Mouse (Mus musculus) spleen, adult 2 months (tissue): ENCODE measurements around the gene Ip6k3. TPM values are rescaled to one million over a fixed set of nuclear protein-coding genes. Genes with fewer than 3 reads are reported as not detected.
A peak's percentile ranks its signal among the peaks of the same experiment; 100 is the strongest.

Experiments
- DNase-seq, 2 experiments: peaks; one replicate each; pipeline versions ENCODE4 v3.0.0 to v3.0.0-alpha.2; 2012 to 2021; ENCODE audit warnings: low spot score in 2 of 2, low read depth in 1 of 2
- H3K27ac ChIP-seq: fragments of 200-500 bp; 2 replicates; pipeline ENCODE4 v1.5.1; 2012; ENCODE audit warnings: low read length, inconsistent platforms; ENCODE audit not compliant: insufficient read depth
- H3K27me3 ChIP-seq: fragments of 200-500 bp; 2 replicates; pipeline ENCODE4 v1.6.1; 2012; ENCODE audit warnings: mild to moderate bottlenecking, moderate library complexity, low read length, inconsistent platforms; ENCODE audit not compliant: control insufficient read depth, insufficient read depth
- H3K36me3 ChIP-seq: fragments of 200-500 bp; 2 replicates; pipeline ENCODE4 v1.6.1; 2012; ENCODE audit warnings: mild to moderate bottlenecking, low read length, inconsistent platforms; ENCODE audit not compliant: control insufficient read depth, insufficient read depth
- H3K4me1 ChIP-seq: fragments of 200-500 bp; 2 replicates; pipeline ENCODE4 v1.6.1; 2011; ENCODE audit warnings: inconsistent platforms; ENCODE audit not compliant: control insufficient read depth, insufficient read depth, insufficient read length
- H3K4me3 ChIP-seq: fragments of 200-500 bp; 2 replicates; pipeline ENCODE4 v1.5.1; 2011; ENCODE audit warnings: mild to moderate bottlenecking, inconsistent platforms; ENCODE audit not compliant: insufficient read depth, insufficient read length; ENCODE audit errors: extremely low read depth
- CTCF ChIP-seq: fragments of 200-500 bp; IDR thresholded peaks from 2 replicates; pipeline ENCODE4 v1.5.1; 2011; ENCODE audit warnings: mild to moderate bottlenecking, inconsistent platforms; ENCODE audit not compliant: insufficient read depth, insufficient read length, insufficient replicate concordance; ENCODE audit errors: extremely low read depth
- POLR2A ChIP-seq: fragments of 200-500 bp; IDR thresholded peaks from 2 replicates; pipeline ENCODE4 v1.6.1; 2011; ENCODE audit warnings: low read depth, low read length, inconsistent platforms
- WGBS: fragments of 180-500 bp; shearing (Covaris S2); methylation state at CpG from one replicate; pipeline ENCODE4 v1.1.7; 2018; 5-methylcytosine and 5-hydroxymethylcytosine counted together
- polyA plus RNA-seq: library from polyadenylated mRNA; depleted of rRNA; stranded (reverse); fragments of >200 nt; gene quantifications from 2 replicates; pipeline ENCODE4 v1.2.3, GENCODE M21; 2012

Ip6k3 gene
- polyA plus RNA-seq, 1 experiment: 0.71 TPM

DNA sequence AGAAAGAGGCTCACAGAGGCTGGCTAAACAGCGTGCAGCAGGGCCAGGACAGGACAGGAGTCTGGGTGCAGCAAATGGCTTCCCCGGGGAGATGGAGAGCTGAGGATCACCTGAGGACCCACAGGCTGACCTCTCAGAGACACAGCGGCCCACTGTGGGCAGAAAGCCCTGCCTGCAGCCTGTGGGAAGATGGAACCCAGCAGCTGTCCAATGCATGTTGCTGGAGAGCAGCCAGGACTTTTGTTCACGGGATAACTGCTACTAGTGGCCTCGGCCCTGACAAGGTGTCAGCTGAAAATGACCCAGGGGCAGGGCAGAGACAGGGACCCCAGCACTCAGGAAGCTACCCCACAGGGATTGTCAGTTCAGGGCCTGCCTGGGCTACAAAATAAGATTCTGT, 24.2 kb upstream of the Ip6k3 start:
- H3K4me3 ChIP-seq: no peak overlapping the region
- H3K4me1 ChIP-seq: no peaks in the 10 kb centered on the region
- TF ChIP-seq POLR2A (no peak), CTCF (no peak)
- no peak for DNase-seq
- H3K36me3 ChIP-seq: peaks cover 50% of the 10 kb centered on the region
- WGBS: 87% methylated on average over 5 of the region's 5 CpGs
- H3K27ac ChIP-seq: no peak overlapping the region
- no peaks in the 10 kb centered on the region for H3K27me3 ChIP-seq

DNA sequence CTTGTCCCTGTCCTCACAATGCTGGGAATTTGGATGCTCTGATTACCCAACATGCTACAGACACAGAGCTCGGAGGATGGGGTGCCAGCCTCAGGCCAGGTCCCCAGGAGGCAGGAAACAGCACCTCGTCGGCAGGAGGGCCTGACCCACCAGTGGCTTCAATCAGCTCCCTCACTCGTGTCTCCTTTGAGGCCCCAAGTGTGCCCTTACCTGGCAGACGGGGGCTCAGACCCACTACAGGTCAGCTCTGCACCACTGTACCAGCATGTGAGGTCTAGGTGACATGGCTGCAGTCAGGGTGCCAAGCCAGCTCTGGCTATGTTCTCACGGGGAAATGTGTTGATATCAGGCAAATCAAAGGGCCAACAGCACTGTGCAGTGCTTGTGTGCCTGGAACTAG, 23.6 kb upstream of the Ip6k3 start:
- Histone ChIP-seq H3K36me3 (peaks cover 48% of the 10 kb centered on the region), H3K4me3 (no peak overlapping the region), H3K27ac (no peak overlapping the region), H3K4me1 (no peaks in the 10 kb centered on the region), H3K27me3 (no peaks in the 10 kb centered on the region)
- WGBS: 84% methylated on average over 6 of the region's 6 CpGs
- DNase-seq: no peak
- no peak for TF ChIP-seq CTCF

DNA sequence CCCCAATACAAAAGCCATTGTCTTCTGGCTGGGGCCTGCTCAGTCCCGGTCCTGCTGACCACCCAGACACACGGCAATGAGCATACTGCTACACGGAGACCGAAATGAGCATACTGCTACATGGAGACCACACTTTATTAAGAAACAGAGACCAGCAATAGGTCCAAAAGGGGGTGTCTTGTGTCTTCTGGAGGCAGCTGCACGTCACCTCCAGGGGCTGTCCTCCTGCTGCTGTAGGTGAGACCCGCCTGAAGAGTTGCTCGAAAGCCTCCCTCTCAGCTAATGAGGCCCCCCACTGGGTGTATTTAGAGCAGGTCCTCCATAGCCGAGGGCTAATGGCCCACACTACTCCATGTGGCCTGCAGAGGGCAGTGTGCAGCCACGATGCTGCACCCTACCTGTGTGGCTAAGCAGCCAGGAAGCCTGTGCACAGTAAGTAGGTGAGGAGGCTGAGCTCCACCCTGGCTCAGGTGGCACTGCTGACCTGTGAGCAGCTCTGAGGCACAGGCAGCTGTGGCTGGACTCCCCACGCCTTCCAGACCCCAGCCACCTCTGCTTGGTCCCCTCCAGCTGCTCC, 22.1 kb upstream of the Ip6k3 start:
- Histone ChIP-seq H3K4me3 (no peak overlapping the region), H3K27ac (no peak overlapping the region), H3K27me3 (no peaks in the 10 kb centered on the region), H3K36me3 (peaks cover 37% of the 10 kb centered on the region), H3K4me1 (no peaks in the 10 kb centered on the region)
- DNase-seq: peak in 1 of 2 experiments; percentile 63
- peak; percentile 98 for TF ChIP-seq CTCF
- no peak for TF ChIP-seq POLR2A
- WGBS: 49% methylated on average over 10 of the region's 10 CpGs

- H3K36me3 ChIP-seq: peaks cover 29% of the 10 kb centered on the region
- H3K27me3 ChIP-seq: no peaks in the 10 kb centered on the region
- H3K4me3 ChIP-seq: no peak overlapping the region
- 81% methylated on average over 9 of the region's 9 CpGs for WGBS
- TF ChIP-seq CTCF (no peak), POLR2A (no peak)
- DNase-seq: no peak
- H3K27ac ChIP-seq: no peak overlapping the region
- H3K4me1 ChIP-seq: no peaks in the 10 kb centered on the region
These were observed 21.3 kb upstream of the Ip6k3 start for GRCm38 (mm10) chr17:27188883-27189282.

DNA sequence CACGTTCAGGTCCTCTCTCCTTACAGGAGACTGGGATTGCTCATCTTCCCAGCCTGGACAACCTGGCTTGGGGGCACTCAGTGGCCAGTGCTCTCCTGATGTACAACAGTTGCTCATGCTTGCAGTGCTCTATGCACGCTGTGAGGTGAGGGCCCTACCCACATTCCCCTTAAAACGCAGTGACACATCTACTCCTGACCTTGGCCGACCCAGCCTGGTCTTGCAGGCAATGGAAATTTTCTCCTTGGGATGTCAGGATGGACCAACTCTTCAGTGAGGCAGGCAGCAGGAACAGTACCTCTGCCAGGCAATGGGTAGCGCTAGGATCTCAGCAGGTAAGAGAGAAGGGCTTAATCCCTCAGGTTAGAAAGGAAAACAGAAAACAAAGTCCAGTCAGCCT, 19.5 kb upstream of the Ip6k3 start:
- DNase-seq: no peak
- H3K27me3 ChIP-seq: no peaks in the 10 kb centered on the region
- WGBS: 84% methylated on average over 5 of the region's 5 CpGs
- no peak overlapping the region for H3K27ac ChIP-seq
- peaks cover 13% of the 10 kb centered on the region for H3K36me3 ChIP-seq
- H3K4me3 ChIP-seq: no peak overlapping the region
- TF ChIP-seq CTCF: no peak
- no peak for TF ChIP-seq POLR2A
- no peaks in the 10 kb centered on the region for H3K4me1 ChIP-seq

DNA sequence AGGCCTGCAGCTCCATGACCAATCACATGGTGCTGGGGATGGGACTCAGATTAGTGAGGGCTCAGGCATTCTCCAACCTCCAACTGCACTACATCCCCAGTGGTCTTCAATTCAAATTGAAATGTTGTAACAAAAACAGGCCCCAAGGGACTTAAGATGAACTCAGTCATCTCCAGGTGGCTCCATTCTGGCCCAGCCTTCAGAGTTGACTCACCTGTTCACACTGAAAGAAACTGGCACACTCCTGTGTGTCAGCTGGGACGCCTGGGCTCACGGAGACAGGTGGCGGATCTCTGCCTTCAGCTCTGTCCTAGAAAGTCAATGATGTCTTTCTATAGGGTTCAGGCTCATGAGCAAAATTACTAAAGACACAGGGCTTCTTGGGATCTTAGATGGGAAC, 18.5 kb upstream of the Ip6k3 start:
- no peak overlapping the region for H3K4me3 ChIP-seq
- H3K27me3 ChIP-seq: no peaks in the 10 kb centered on the region
- peaks cover 4% of the 10 kb centered on the region for H3K36me3 ChIP-seq
- no peak for DNase-seq
- 97% methylated on average over 3 of the region's 3 CpGs for WGBS
- no peak overlapping the region for H3K27ac ChIP-seq
- TF ChIP-seq CTCF (no peak), POLR2A (no peak)
- no peaks in the 10 kb centered on the region for H3K4me1 ChIP-seq

DNA sequence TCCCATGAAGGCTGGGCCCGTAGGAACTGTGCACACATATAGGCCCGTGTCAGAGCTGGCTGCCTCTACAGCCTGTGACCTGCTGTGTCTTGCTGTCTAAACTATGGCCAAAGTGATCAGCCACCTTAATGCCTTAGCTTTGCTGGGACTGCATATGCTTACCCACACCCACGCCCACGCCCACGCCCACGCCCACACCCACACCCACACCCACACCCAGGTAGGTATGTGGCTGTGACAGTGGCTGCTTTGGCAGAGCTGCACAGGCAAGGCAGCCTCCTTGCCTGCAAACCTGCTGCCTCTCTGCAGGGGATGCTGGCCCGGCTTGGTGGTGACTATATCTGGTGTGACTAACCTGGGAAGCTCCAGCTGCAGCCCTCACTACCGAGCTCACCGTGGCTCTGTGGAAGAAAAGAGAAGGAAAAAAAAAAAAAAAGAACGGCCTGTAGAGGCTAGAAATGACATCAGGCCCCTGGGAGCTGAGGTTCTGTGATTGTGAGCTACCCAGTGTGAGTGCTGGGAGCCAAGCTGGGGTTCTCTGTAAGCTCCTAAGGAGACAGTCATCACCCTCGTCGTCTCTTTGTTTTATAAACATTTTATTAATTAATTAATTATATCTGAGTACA, 16.2 kb upstream of the Ip6k3 start:
- no peak for TF ChIP-seq CTCF
- no peak for TF ChIP-seq POLR2A
- Histone ChIP-seq H3K27me3 (no peaks in the 10 kb centered on the region), H3K27ac (no peak overlapping the region), H3K4me1 (peaks cover 2% of the 10 kb centered on the region; the same call in 1 of the 2 replicates), H3K36me3 (no peaks in the 10 kb centered on the region), H3K4me3 (no peak overlapping the region)
- no peak for DNase-seq
- WGBS: 80% methylated on average over 12 of the region's 12 CpGs
